Mouse (Mus musculus): ENCODE measurements at regions not wholly inside any gene's neighbourhood (a gene's known extent, or its start where the extent isn't known, plus 50 kb on each side); places are given as distances from the start of the nearest gene placed in this dataset.

GRCm38 (mm10) chr1:67428398-67428797 is 305.6 kb downstream of the Cps1 start:
- no peak for TF ChIP-seq CTCF (IDR thresholded peaks at IDR 0.05; ENCODE audit: low read depth)
- TF ChIP-seq EP300 (IDR thresholded peaks at IDR 0.05; ENCODE audit: low read depth): no peak
